Mouse (Mus musculus) liver, embryonic 14 days (tissue): ENCODE measurements around the gene Gm15023. TPM values are rescaled to one million over a fixed set of nuclear protein-coding genes. Genes with fewer than 3 reads are reported as not detected.

Experiments
- polyA plus RNA-seq: library from polyadenylated mRNA; depleted of rRNA; stranded (reverse); fragments of >200 nt; gene quantifications from 2 replicates; pipeline ENCODE4 v1.2.3, GENCODE M21; 2012; rRNA removed

Gm15023 gene
- polyA plus RNA-seq, result not detected in 2 replicates

GRCm38 (mm10) chrX:135177532-135177931 is at the start of gene Gm15023:
TSS of gene Gm15023 (minus strand) at chrX:135177632.

GRCm38 (mm10) chrX:135210436-135211221 is 33.2 kb upstream of the Gm15023 start, which contains the start of gene Tceal6:
TSS of gene Tceal6 (minus strand) at chrX:135210687.

Other genes with a start within 250 kb of the Gm15023 start
- gene Nxf2, start 212.9 kb downstream of the Gm15023 start, polyA plus RNA-seq, result 0.07 and 0.08 TPM in 2 replicates
- 0.37 and 0.73 TPM in 2 replicates for gene Zmat1, start 168.4 kb downstream of the Gm15023 start, polyA plus RNA-seq
- 0.42 TPM in 1 of 2 replicates, not detected in the other for gene Tceal6, start 33.1 kb upstream of the Gm15023 start, polyA plus RNA-seq
- not detected in 2 replicates for gene Pramel3, start 124.7 kb upstream of the Gm15023 start, polyA plus RNA-seq
- not detected in 2 replicates for gene Gm5128, start 195.7 kb upstream of the Gm15023 start, polyA plus RNA-seq